Mouse (Mus musculus) bone marrow macrophage, adult 2 months (primary cell): Measurements from ENCODE around the gene Padi2.

Experiments
- CTCF ChIP-seq: IDR thresholded peaks from 2 replicates; pipeline ENCODE4 v1.5.1; 2012; ENCODE audit warnings: low read depth, mild to moderate bottlenecking, low read length, moderate library complexity
- POLR2A ChIP-seq: IDR thresholded peaks from 2 replicates; pipeline ENCODE4 v1.6.1; 2012; ENCODE audit warnings: mild to moderate bottlenecking, low read depth, low read length, borderline replicate concordance

DNA sequence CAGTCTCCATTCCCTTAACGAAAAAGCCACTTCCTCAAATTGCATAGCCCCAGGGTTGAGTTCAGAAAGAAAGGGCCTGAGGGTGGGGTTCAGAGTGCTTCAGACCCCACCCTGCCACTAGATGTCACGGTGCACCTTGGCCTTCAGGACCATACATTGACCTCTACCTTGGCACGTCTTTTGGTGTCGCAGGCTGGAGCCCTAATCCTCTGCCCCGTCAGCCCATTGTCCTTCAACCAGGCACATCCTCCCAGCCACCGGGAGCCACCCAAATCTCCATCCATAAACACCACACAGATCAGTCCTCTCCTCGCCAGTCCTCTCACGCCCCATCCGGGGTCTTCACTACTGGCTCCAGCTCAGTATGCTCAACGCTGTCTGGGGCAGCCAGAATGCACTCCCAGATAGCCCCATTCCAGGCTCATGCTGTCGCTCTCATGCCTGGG is 695 bp upstream of the Padi2 start:
- TF ChIP-seq CTCF (no peak), POLR2A (no peak)
